Mouse (Mus musculus) hindbrain, embryonic 13.5 days (tissue): ENCODE results near the gene Nfkb1. TPM values are rescaled to one million over a fixed set of nuclear protein-coding genes. Genes with fewer than 3 reads are reported as not detected.

Experiments
- ATAC-seq: fragments of 200-750 bp; cut with Nextera tagmentation; 2 replicates; pipeline ENCODE4 v1.8.0; 2017; ENCODE audit warnings: moderate TSS enrichment; ENCODE audit not compliant: low FRiP score
- H3K27ac ChIP-seq: fragments of 300-500 bp; sonication (generic); 2 replicates; pipeline ENCODE4 v1.5.1; 2015; ENCODE audit warnings: inconsistent platforms, mild to moderate bottlenecking, moderate library complexity
- H3K27me3 ChIP-seq: fragments of 300-500 bp; sonication (generic); 2 replicates; pipeline ENCODE4 v1.6.1; 2015; ENCODE audit warnings: mild to moderate bottlenecking, inconsistent platforms
- H3K36me3 ChIP-seq: fragments of 300-500 bp; sonication (generic); 2 replicates; pipeline ENCODE4 v1.6.1; 2015; ENCODE audit warnings: mild to moderate bottlenecking, inconsistent platforms
- H3K4me1 ChIP-seq: fragments of 300-500 bp; sonication (generic); replicated peaks from 2 replicates; pipeline ENCODE4 v1.6.1; 2015; ENCODE audit warnings: inconsistent platforms
- H3K4me2 ChIP-seq: fragments of 300-500 bp; sonication (generic); 2 replicates; pipeline ENCODE4 v1.6.1; 2015; ENCODE audit warnings: inconsistent platforms, mild to moderate bottlenecking, moderate library complexity
- H3K4me3 ChIP-seq: fragments of 300-500 bp; sonication (generic); 2 replicates; pipeline ENCODE4 v1.5.1; 2015; ENCODE audit warnings: mild to moderate bottlenecking, inconsistent platforms
- H3K9ac ChIP-seq: fragments of 300-500 bp; sonication (generic); 2 replicates; pipeline ENCODE4 v1.6.1; 2015; ENCODE audit warnings: mild to moderate bottlenecking, inconsistent platforms
- H3K9me3 ChIP-seq: fragments of 300-500 bp; sonication (generic); 2 replicates; pipeline ENCODE4 v1.6.1; 2016; ENCODE audit warnings: inconsistent platforms
- WGBS: fragments of 180-500 bp; shearing (Covaris S2); methylation state at CpG from one replicate; pipeline ENCODE4 v1.1.7; 2015; 5-methylcytosine and 5-hydroxymethylcytosine counted together
- polyA plus RNA-seq: library from polyadenylated mRNA; unstranded; fragments of >200 nt; fragmentation: Nextera tagmentation; extraction: Ambion mirVana; gene quantifications from 2 replicates; pipeline ENCODE4 v1.2.1, GENCODE M21; 2015

The Nfkb1 gene
- polyA plus RNA-seq, 1 experiment from 2014 or later, result 8.2 TPM

DNA sequence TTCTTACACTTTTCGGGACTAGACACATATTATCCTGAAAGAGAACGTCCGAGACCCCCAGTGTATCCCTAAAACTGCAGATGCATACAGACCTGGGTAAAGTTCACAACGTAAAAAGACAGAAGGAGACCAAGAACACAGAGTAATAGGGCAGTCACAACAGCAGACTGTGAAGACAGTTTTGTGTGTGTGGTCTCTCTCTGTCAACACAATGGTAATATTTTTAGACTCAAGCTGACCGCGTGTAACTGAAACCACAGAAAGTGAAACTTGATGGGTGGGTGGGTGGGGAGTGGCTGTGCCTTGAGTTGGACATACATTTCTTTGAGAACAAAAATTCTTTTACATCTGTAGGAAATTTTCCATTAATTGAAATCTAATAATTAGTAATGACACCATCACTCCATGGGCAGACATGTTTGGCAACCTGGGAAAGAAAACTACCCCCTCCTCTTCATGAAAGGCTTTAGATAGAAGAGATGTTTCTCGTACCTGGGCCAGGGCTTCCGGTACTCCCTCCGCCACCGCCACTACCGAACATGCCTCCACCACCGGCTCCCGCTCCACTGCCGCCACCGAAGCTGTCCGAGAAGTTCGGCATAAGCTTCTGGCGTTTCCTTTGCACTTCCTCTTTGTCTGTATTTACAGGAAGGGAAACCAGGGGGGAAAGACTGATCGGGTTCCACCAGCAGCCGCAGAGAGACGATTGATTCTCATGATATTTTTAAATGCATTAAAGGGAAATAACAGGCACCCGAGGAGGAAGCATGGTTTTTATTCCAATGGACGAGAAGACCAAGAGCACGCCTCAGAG lies 83.5 kb downstream of the Nfkb1 start:
- Histone ChIP-seq H3K4me3 (no peak overlapping the region), H3K27me3 (no peaks in the 10 kb centered on the region), H3K27ac (no peak overlapping the region), H3K36me3 (peaks cover 56% of the 10 kb centered on the region), H3K4me1 (peaks cover 7% of the 10 kb centered on the region; the same call in 1 of the 2 replicates), H3K9me3 (no peaks in the 10 kb centered on the region), H3K9ac (no peak overlapping the region), H3K4me2 (no peak overlapping the region)
- no peak for ATAC-seq
- 94% methylated on average over 24 of the region's 24 CpGs for WGBS

DNA sequence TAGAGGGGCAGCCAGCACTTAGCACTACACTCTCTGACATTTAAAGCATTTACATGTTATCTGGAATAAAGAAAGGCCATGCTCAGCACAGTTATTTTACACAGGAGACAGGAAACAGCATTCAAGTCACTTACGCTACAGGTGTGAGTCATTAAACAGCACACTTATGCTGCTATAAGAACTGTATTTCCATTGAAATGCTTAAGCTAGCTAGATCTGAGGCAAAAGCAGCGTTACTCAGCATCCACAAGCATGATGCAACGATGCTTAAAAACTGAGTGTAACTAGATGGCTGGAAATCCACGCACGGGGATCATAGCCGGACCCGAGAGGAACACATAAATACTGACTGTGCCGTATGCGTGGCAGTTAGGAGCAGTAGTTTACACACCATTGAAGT lies 84.3 kb downstream of the Nfkb1 start:
- Histone ChIP-seq H3K4me2 (no peak overlapping the region), H3K27me3 (no peaks in the 10 kb centered on the region), H3K9ac (no peak overlapping the region), H3K9me3 (no peaks in the 10 kb centered on the region), H3K36me3 (peaks cover 56% of the 10 kb centered on the region), H3K27ac (no peak overlapping the region), H3K4me1 (peaks cover 7% of the 10 kb centered on the region; the same call in 1 of the 2 replicates), H3K4me3 (no peak overlapping the region)
- WGBS, result 94% methylated on average over 9 of the region's 9 CpGs
- no peak for ATAC-seq

DNA sequence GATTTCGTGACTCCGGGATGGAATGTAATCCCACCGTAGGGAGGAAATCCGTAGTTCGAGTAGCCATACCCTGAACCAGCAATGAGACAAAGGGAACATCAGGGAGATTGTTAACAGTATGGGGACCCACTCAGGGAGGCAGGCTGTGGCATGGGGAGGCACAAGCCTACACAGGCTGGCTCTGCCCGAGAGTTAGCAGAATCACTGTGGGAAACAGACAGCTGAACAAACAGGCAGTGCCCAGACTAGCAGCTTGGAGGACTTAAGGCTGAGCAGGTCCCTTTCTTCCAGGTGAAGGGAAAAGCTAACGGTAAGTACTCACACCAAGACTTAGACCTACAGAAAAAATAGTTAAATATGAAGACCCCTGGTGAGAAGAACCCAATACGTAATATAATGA lies 84.8 kb downstream of the Nfkb1 start:
- H3K9me3 ChIP-seq, result no peaks in the 10 kb centered on the region
- no peaks in the 10 kb centered on the region for H3K27me3 ChIP-seq
- H3K36me3 ChIP-seq, result peaks cover 57% of the 10 kb centered on the region
- no peak overlapping the region for H3K27ac ChIP-seq
- H3K4me3 ChIP-seq, result no peak overlapping the region
- 90% methylated on average over 8 of the region's 8 CpGs for WGBS
- ATAC-seq, result no peak
- H3K4me2 ChIP-seq, result no peak overlapping the region
- peaks cover 7% of the 10 kb centered on the region; the same call in 1 of the 2 replicates for H3K4me1 ChIP-seq
- no peak overlapping the region for H3K9ac ChIP-seq

DNA sequence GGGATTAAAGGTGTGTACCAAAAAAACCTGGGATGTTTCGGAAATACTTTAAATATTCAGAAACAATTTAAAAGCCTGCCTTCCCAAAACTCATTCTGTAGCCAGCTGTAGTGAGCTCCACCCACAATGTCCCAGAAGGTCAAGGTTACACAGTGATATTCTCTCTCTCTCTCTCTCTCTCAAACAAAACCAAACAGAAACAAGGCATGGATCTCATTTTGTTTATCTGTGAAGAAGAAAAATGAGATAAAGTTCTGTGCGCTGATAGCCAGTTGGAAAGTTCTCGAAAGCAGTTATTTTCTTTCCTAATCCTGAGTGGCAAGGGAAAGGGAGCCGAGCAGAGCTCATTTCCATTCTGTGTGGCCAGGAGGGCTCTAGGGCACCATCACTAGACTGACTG lies 85.9 kb downstream of the Nfkb1 start:
- H3K9me3 ChIP-seq, result no peaks in the 10 kb centered on the region
- H3K4me2 ChIP-seq, result no peak overlapping the region
- H3K27ac ChIP-seq, result no peak overlapping the region
- H3K9ac ChIP-seq, result no peak overlapping the region
- no peaks in the 10 kb centered on the region for H3K27me3 ChIP-seq
- no peak for ATAC-seq
- H3K4me3 ChIP-seq, result no peak overlapping the region
- 83% methylated on average over 4 of the region's 4 CpGs for WGBS
- H3K36me3 ChIP-seq, result peaks cover 63% of the 10 kb centered on the region
- H3K4me1 ChIP-seq, result peaks cover 4% of the 10 kb centered on the region; the same call in 1 of the 2 replicates

DNA sequence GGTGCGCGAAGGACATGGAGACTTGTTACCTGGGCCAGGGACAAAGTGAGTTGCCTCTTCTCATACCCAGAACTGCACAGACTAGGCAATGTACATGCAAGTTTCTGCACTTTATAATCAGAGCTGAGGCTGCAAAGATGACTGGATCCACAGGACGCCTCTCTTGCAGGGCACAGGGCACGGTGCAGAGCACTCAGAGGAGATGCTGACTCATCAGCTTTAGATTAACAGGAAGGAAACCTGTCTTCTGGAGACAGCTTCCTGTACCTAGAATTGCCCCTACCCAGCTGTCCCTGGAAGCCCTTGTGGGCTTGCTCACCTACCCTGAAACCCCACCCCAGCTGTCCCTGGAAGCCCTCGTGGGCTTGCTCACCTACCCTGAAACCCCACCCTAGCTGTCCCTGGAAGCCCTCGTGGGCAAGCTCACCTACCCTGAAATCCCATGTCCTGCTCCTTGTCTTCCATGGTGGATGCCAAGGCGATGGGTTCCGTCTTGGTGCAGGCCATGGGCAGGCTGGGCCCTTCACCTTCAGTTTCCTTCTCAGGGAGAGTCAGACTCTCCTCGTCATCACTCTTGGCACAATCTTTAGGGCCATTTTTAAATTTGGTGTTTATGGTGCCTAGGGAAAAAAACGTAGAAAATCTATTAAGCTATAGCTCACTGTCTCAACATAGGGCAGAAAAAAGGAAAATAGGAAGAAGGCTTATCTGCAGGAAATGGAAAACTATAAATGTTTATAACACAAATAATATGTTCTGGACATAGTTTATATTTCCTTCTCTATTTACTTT lies 86.5 kb downstream of the Nfkb1 start:
- Histone ChIP-seq H3K4me1 (no peaks in the 10 kb centered on the region), H3K4me2 (no peak overlapping the region), H3K9ac (no peak overlapping the region), H3K27ac (no peak overlapping the region), H3K36me3 (peaks cover 65% of the 10 kb centered on the region), H3K27me3 (no peaks in the 10 kb centered on the region), H3K4me3 (no peak overlapping the region), H3K9me3 (no peaks in the 10 kb centered on the region)
- 91% methylated on average over 10 of the region's 10 CpGs for WGBS
- ATAC-seq, result no peak

DNA sequence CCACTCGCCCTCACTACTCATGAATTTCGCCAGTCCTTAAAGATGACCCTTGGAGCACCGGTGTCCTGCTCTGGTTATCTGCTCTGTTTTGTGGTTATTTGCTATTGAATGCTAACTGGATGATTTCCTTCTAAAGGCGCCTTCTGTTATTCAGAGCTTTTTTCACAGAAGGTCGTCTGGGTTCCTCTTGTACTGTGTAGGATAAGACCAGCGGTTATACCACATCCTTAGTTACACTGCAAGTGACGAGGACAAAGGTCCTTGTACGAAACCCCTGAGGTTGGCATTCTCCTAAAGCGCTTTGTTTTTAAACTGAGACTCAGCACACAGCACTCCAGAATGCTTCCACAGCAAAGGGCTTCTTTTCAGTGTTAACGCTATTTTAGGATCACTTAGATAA lies 88.6 kb downstream of the Nfkb1 start:
- no peak overlapping the region for H3K4me3 ChIP-seq
- no peak overlapping the region for H3K4me2 ChIP-seq
- H3K27me3 ChIP-seq, result no peaks in the 10 kb centered on the region
- H3K9me3 ChIP-seq, result no peaks in the 10 kb centered on the region
- ATAC-seq, result no peak
- 83% methylated on average over 10 of the region's 10 CpGs for WGBS
- peaks cover 62% of the 10 kb centered on the region for H3K36me3 ChIP-seq
- H3K9ac ChIP-seq, result no peak overlapping the region
- H3K27ac ChIP-seq, result no peak overlapping the region
- no peaks in the 10 kb centered on the region for H3K4me1 ChIP-seq

DNA sequence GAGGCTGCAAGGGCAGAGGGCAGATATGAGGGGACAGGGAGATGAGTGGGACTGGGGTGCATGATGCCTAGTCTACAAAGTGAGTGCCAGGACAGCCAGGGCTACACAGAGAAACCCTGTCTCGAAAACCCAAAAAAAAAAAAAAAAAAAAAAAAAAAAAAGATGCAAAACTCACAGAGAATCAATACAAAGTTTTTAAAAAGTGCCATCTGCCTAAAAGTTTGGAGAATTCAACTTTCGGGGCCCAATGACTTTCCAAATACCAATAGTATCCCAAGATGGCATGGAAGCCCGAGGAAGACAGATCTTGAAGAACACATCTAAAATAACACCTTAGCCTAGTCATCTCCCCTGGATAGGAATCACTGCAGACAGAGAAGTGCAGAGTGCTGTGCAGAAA lies 93.0 kb downstream of the Nfkb1 start:
- Histone ChIP-seq H3K27me3 (no peaks in the 10 kb centered on the region), H3K36me3 (peaks cover 50% of the 10 kb centered on the region), H3K27ac (no peak overlapping the region), H3K4me2 (no peak overlapping the region), H3K9ac (no peak overlapping the region), H3K9me3 (no peaks in the 10 kb centered on the region), H3K4me3 (no peak overlapping the region), H3K4me1 (0 out of 2 replicates have a peak, but pooled peaks cover 2% of the 10 kb centered on the region)
- 88% methylated on average over 3 of the region's 3 CpGs for WGBS
- ATAC-seq, result no peak

DNA sequence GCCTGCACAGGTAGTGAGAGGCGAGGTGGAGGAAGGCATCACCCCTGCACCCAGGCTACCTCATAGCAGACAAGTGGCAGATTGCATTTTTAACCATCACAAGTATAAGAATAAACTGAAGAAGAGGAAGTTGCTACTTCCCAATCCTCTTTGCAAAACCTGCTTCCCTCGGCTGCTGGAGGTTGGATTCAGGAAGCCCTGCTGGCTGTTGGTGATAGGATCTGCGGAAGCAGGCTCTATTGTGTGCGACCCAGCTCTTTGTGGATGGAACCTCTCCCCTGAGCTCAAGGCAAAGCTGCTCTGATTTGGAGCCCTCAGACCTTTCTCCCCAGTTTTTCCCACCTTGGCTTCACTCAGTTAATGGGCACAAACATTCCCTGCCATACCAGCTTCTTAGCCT lies 94.3 kb downstream of the Nfkb1 start:
- Histone ChIP-seq H3K4me3 (no peak overlapping the region), H3K27me3 (no peaks in the 10 kb centered on the region), H3K4me1 (0 out of 2 replicates have a peak, but pooled peaks cover 2% of the 10 kb centered on the region), H3K9ac (no peak overlapping the region), H3K9me3 (no peaks in the 10 kb centered on the region), H3K27ac (0 out of 2 replicates have a peak overlapping the region, but pooled peaks have one; percentile 9), H3K36me3 (peaks cover 46% of the 10 kb centered on the region), H3K4me2 (no peak overlapping the region)
- 62% methylated on average over 4 of the region's 4 CpGs for WGBS
- no peak for ATAC-seq

DNA sequence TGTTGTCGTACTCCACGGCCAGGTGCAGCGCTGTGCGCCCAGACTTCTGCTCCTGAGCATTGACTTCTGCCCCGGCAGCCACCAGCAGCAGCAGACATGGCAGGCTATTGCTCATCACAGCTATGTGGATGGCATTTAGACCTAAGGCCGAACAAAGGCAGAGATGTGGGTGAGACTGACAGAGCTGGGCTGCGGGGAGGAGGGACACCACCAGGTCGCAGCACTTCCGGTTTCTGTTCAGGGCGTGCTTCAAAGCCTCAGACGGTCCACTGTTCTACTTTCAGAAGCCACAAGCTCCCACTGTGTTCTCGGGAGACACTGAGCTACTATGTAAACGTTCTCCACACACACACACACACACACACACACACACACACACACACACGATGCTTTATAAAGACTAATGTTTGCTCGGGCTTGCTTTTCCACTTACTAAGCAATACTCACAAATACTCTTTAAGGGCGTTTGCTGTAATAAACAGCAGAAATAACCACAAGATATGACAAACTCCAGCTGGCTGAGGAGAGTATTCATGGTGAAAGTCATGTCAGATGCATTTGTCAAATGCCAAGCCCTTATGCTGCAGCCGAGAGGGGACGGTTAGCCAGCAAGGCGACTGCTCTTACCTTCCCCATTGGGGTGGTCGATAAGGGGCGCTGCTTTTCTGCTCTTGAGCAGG lies 97.0 kb downstream of the Nfkb1 start:
- no peaks in the 10 kb centered on the region for H3K27me3 ChIP-seq
- no peaks in the 10 kb centered on the region for H3K9me3 ChIP-seq
- H3K36me3 ChIP-seq, result peaks cover 42% of the 10 kb centered on the region
- H3K4me1 ChIP-seq, result 0 out of 2 replicates have a peak, but pooled peaks cover 2% of the 10 kb centered on the region
- H3K9ac ChIP-seq, result no peak overlapping the region
- WGBS, result 75% methylated on average over 21 of the region's 21 CpGs
- no peak overlapping the region; the same call in 1 of the 2 replicates for H3K27ac ChIP-seq
- peak; percentile 38; the same call in 1 of the 2 replicates for ATAC-seq
- H3K4me2 ChIP-seq, result no peak overlapping the region
- H3K4me3 ChIP-seq, result no peak overlapping the region

DNA sequence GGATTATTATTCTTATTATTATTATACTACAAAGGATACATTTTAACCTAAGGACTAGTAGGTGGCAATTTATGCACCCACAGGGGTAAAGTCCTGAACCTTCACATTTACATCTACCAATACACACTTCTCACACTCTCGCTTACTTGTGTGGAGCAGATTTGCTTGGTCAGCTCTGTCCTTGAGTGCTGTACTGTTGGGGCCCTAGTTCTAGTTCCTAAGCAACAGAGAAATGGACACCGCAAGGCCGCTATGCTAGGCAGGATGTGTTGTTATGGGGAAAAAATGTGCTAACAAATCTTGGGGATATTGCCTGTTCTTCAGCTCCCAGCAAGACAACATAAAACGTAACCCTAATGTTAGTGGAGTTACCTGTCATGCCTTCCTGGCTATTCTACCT lies 99.3 kb downstream of the Nfkb1 start:
- Histone ChIP-seq H3K9ac (no peak overlapping the region), H3K4me2 (no peak overlapping the region), H3K4me1 (0 out of 2 replicates have a peak, but pooled peaks cover 2% of the 10 kb centered on the region), H3K9me3 (no peaks in the 10 kb centered on the region), H3K36me3 (peaks cover 59% of the 10 kb centered on the region), H3K27me3 (no peaks in the 10 kb centered on the region), H3K4me3 (no peak overlapping the region), H3K27ac (no peak overlapping the region)
- WGBS, result 84% methylated on average over 4 of the region's 4 CpGs
- ATAC-seq, result no peak

DNA sequence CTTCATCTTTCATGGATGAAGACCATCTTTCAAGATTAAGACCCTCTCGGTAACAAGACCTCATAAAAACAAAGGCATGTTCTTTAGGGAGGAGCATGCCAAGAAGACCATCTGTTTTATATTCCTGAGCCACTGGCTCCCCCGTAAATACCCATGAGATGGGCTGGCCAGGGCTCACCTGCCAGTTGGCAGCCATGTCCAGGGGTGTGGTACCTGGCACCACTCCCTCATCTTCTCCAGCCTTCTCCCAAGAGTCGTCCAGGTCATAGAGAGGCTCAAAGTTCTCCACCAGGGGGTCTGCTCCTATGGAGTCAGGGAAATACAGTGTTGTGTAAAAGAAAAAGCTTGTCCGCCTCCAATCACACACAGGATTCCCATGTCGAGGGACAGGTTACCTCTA lies 100.0 kb downstream of the Nfkb1 start:
- no peak overlapping the region for H3K27ac ChIP-seq
- no peak overlapping the region for H3K9ac ChIP-seq
- peaks cover 60% of the 10 kb centered on the region for H3K36me3 ChIP-seq
- H3K4me1 ChIP-seq, result 0 out of 2 replicates have a peak, but pooled peaks cover 2% of the 10 kb centered on the region
- no peaks in the 10 kb centered on the region for H3K27me3 ChIP-seq
- no peak overlapping the region for H3K4me2 ChIP-seq
- no peaks in the 10 kb centered on the region for H3K9me3 ChIP-seq
- H3K4me3 ChIP-seq, result no peak overlapping the region
- 85% methylated on average over 5 of the region's 5 CpGs for WGBS
- ATAC-seq, result no peak

DNA sequence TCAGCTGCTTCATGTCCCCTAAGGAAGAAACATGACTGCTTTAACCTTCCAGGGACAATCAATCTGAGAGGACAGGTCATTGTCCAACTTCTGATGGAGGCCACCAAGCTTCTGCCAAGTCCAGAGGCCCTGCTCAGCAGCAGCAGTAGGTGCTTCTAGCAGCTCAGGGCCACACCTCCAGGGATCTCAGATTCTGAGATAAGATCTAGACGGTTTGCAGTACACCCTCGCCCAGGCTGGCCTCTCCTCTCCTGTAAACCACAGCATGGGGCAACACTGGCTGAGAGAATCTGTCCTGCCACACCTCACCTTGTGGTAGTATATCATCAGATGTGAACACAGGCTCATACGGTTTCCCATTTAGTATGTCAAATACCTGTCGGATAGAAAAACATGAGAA lies 100.9 kb downstream of the Nfkb1 start:
- Histone ChIP-seq H3K4me2 (no peak overlapping the region), H3K27ac (no peak overlapping the region), H3K9me3 (no peaks in the 10 kb centered on the region), H3K27me3 (no peaks in the 10 kb centered on the region), H3K36me3 (peaks cover 65% of the 10 kb centered on the region), H3K4me3 (no peak overlapping the region), H3K4me1 (peaks cover 4% of the 10 kb centered on the region; the same call in 1 of the 2 replicates), H3K9ac (no peak overlapping the region)
- ATAC-seq, result no peak
- WGBS, result 86% methylated on average over 4 of the region's 4 CpGs
